Mouse (Mus musculus): ENCODE results near the gene Retreg1.

The Retreg1 gene

DNA sequence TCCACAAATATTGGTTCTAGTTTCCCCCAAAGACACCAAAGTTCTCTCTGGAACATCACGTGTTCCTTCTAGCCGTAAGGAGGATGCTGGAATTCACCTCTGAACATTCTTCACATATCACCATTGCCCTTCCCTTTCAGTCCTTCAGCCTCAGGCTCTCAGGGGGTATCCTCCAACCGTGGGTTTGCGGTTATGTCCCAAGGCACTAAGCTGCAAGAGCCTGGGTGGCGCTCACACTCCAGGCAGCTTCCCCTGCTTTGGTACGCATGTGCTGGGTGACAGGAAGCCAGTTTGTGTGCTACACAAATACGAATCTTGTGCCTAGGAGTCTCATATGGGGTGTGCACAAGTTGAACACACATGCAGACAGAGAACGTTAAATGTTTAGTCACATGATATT lies 104.4 kb downstream of the Retreg1 start:
- 78% methylated on average over 8 of the region's 8 CpGs for WGBS

DNA sequence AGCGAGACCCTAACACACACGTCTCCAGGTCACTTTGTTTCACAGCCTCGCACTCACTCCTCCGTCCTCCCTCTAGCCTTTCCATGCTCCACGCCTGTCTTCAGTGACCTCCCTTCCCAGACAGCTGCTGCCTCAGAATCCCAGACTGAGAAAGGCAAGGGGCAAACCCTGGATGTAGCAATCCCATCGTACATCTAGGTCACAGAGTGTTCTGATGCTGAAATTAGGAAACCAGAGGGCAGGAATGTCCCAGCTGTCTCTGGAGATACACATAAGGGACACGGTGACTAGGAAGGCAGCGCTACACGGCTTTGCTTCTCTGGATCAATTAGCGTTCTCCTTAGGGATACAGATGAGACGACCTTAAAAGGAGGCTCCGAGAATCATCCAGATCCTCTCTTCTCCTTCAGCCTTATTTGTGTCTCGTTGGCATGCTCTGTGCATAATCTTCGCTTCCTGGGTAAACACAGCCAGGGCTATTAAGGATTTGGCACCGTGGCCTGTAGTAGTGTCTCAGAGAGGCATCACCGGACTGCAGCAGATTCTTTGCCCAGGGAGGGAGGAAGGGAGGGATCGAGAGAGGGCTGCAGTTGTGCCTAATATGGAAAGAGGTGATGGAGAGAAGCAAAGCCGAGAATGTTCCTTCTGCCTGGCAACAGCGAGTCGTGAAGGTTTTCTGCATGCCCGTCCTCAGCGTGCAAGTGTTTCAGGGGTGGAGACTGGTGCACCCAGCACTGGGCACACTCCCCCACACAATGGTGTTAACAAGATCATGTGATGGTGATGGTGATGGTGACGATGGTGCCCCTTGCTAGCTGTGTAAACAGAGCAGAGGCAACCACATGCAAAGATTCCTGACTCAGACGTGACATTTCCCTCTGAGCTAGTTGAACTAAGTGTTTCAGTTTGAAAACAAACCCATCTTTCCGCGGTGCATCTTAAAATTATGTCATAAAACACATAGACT lies 105.6 kb downstream of the Retreg1 start:
- whole genome bisulfite sequencing: 47% methylated on average over 26 of the region's 26 CpGs

DNA sequence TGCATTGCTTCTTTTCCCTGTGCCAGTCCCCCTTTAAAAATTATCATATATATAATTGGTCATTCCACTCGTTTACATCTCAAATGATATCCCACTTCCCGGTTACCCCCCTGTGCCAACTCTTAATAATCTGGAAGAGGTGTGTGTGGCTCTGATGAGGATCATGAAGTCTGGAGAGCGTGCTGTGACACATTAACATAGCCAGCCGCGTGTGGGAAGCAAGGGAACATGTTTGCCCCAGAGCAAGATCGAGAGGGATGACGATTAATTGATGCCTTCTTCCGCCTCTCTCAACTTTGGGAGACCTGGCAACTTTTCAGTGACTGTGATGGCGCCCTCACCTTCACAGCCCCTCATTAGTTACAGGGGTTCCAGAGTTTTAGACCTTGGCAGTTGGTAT lies 106.7 kb downstream of the Retreg1 start:
- WGBS: 81% methylated on average over 9 of the region's 9 CpGs

DNA sequence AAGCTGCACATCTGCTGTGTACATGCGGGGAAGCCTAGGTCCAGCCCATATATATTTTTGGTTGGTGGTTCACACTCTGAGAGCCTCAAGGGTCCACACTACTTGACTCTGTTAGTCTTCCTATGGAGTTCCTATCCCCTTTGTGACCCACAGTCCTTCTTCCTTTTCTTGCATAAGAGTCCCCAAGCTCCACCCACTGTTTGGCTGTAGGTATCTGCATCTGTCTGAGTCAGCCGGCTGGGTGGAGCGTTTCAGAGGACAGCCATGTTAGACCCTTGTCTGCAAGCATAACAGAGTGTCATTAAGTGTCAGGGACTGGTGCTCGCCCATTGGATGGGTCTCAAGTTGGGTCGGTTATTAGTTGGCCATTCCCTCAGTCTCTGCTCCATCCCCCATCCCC lies 107.6 kb downstream of the Retreg1 start:
- 87% methylated on average over 5 of the region's 5 CpGs for WGBS

DNA sequence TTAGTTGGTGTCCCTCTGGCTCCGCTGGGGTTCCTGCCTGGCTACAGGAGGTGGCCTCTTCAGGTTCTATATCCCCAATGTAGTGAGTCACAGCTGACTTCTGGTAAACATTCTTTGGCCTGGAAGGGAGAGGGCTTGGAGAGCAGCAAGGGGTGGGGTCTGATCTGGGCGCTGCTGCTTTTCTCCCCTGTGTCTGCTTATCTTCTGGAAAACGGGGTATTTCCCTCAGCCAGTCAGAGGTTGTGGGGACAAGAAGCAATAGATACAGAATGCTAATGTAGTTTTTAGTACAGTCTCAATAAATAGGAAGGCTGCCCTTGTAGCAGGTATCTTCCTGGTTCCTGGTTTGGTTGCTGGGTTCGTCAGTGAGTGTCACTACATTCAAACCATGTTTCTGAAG lies 108.1 kb downstream of the Retreg1 start:
- WGBS: 90% methylated on average over 4 of the region's 4 CpGs

DNA sequence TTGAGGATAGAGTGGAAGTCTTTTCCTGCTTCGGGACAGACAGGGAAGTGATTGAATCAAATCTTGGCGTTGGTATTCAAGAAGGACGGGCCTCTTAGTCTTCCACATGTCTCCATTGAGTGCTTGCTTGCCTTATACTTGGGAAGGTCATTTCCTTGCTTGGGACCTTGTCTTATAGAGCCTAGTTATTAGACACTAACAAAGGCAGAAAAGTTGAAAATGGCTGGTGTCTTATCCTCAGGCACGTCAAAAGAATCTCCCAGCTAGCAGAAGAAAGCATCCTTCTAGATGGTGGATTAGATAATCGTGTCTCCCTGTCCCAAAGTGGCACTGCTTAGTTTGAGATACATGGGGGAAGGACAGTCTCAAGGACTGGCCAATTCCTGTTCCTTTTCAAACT lies 113.0 kb downstream of the Retreg1 start:
- WGBS: 72% methylated on average over 5 of the region's 5 CpGs

DNA sequence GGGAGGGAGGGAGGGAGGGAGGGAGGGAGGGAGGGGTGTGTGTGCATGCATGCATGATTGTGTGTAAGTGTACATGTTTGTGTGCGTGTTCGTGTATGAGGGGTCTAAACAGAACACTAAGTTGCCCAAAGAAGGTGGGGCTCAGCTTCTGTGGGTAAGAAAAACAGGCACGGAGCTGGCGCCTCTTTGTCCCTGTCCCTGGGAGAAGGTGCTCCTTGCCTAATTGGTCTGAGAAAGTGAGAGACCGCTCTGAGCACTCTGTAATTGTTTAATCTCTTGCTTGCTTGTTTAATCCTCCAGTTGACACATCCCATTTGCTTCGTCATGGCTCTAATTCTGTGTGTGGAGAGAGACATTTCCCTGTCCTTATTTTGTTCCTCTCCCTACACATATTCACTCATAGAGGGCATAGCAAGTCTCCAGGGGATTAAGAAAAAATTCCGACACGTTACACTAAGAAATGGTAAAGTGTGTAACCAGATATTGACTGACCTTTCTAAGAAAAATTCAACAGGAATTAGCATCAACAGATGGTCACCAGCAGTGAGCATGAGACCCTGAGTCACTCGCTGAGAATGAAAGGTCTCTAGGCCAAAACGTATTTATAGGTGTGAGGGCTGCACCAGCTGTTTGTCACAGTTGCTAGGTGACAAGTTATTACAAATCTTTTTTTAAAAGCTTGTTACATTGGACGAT lies 113.6 kb downstream of the Retreg1 start:
- WGBS: 63% methylated on average over 11 of the region's 11 CpGs

DNA sequence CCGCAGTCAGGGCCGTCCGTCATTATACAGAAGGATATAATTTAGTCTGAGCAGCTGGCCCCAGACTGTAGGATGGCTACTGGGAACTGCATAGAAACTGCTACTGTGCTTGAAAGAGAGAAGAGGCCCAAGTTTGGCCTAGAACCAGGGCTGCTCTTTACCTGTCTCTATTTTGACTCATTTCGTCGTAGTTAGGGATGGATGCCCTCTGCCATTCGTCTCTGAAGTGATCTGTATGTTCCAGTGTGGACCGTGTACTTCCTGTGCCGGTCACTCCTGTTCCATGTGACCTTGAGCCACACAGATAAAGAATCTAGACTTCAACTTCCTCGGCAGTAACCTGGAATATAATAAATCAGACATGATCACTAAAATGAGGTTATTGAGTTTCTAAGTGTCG lies 114.7 kb downstream of the Retreg1 start:
- 85% methylated on average over 10 of the region's 10 CpGs for WGBS

DNA sequence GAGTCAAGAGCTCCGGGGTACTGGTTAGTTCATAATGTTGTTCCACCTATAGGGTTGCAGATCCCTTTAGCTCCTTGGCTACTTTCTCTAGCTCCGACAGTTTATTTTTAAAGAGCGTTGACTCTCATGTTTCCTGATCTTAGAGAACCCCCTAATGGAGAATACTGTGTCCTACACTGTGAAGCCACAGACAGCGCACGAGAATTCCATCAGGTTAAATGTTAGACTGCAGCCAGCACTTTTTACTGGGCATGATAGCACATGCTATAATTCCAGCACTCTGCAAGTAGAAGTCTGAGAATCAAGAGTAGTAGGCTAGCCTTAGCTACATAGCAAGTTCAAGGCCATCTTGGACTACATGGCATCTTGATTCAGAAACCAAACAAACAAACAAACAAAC lies 116.4 kb downstream of the Retreg1 start:
- 8% methylated on average over 5 of the region's 5 CpGs for WGBS

DNA sequence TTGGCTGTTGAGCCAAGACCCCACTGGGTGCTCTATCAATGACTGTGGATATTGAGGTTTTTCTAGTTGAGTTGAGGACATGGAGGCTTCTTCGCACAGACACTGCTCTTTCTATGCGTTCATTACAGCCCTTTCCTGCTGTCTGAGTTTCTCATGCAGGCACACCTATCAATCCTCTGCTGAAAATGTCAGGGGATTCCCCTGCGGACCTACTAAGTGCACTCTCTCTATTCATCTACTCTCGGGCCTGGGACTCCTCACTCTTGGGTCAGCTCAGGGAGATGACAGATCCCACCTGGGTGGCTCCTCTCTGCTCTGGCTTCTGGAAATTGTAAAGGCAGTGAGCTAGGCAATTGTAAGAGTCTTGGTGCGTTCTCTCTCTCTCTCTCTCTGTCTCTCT lies 117.3 kb downstream of the Retreg1 start:
- 92% methylated on average over 5 of the region's 5 CpGs for WGBS

DNA sequence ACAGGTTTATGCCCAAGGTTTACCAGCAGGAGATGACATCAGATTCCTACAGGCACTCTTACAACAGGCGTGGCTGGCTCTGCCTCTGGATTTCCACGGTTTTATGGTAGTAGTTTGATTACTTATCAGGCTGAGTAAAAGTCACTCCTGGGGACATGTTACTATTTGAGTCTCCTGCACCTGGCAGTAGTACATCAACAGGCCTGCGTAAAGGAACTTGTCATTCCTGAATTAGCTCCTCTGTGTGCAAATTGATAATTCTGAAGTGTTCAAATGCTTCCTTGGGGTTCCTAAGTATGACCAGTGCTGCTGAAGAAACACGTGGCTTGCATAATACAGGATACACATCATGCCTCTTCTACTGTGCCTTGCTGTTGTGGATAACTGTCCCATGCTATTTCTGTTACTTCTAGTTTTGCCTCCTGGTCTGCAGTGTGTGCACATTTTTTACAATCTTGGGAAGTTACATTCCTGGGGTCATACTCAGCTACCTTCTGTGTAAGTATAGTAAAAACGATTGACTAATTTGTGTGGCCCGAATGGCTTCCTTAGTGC lies 123.3 kb downstream of the Retreg1 start:
- WGBS: 74% methylated on average over 6 of the region's 6 CpGs

DNA sequence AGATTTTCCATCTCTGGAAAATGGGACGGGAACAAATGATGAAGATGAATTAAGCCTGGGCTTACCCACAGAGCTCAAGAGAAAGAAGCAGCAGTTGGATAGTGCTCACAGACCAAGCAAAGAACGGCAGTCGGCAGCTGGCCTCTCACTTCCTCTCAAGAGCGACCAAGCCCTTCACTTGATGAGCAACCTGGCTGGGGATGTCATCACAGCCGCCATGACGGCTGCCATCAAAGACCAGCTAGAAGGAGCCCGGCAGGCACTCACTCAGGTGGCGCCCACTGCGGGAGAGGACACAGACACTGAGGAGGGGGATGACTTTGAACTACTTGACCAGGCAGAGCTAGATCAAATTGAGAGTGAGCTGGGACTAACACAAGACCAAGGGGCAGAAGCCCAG lies 128.6 kb downstream of the Retreg1 start:
- WGBS: 95% methylated on average over 9 of the region's 9 CpGs

DNA sequence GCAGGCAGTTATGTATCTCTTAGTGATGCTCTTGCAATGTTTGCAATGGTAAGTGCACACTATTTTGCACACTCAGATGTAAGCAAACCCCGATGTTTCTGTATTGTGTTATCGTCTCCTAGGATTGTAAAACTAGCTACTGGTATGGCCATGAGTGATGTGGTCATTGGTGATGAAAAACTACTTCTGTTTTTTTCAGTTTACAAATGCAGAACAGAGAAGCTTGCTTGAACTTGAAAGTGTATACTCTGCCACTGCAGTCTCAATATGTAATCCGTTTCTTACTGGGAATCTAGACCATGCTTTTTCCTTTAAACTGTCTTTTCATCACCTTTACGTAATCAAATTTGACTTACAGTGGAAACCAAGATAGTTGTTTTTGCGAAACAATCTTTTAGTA lies 129.8 kb downstream of the Retreg1 start:
- 92% methylated on average over 5 of the region's 5 CpGs for WGBS

DNA sequence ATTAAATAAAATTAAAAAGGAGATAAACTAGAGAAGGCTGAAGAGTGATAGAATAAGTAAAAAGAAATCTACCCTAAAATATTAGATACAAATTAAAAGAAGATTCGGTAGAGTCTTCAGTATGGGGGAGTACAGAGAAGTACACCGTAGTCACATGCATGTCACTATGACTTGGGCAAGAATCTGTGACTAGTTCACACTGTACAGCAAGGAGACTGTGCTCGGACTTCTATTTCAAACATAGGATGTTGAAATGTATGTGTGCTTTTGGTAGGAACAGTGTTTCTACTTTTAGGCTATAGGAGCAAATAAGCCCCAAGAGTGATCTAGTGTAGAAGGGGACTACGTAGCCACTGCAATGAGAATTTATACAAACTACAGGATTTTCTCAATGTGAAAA lies 131.4 kb downstream of the Retreg1 start:
- WGBS: 89% methylated on average over 4 of the region's 4 CpGs

DNA sequence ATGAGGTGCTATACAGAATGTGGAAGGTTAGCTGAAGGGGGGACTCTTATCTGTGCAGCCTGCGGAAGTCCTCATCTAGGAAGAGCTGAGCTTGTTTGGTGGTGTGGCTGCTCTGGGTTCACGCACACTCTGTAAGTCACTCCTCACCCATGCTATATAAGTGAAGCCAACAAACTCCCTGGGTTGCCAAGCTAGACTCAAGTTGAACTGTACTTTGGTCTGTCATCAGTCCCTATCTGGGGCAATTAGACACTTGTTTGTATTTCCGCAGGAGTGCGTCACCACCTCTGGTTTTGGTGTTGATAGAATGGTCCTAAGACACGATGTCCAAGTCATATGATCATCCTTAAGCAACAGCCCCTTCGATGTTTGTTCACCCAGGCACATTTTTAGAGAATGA lies 132.8 kb downstream of the Retreg1 start:
- WGBS: 90% methylated on average over 6 of the region's 6 CpGs

DNA sequence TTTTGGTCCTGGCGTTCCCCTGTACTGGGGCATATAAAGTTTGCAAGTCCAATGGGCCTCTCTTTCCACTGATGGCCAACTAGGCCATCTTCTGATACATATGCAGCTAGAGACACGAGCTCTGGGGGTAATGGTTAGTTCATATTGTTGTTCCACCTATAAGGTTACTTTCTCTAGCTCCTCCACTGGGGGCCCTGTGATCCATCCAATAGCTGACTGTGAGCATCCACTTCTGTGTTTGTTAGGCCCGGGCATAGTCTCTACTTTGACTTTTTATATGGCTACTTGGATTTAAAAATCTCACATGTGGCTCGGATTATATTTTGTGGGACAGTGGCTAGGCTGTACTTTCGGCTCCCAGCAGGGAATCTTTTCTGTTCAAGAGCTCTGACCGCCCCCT lies 140.6 kb downstream of the Retreg1 start:
- 16% methylated on average over 6 of the region's 6 CpGs for WGBS

DNA sequence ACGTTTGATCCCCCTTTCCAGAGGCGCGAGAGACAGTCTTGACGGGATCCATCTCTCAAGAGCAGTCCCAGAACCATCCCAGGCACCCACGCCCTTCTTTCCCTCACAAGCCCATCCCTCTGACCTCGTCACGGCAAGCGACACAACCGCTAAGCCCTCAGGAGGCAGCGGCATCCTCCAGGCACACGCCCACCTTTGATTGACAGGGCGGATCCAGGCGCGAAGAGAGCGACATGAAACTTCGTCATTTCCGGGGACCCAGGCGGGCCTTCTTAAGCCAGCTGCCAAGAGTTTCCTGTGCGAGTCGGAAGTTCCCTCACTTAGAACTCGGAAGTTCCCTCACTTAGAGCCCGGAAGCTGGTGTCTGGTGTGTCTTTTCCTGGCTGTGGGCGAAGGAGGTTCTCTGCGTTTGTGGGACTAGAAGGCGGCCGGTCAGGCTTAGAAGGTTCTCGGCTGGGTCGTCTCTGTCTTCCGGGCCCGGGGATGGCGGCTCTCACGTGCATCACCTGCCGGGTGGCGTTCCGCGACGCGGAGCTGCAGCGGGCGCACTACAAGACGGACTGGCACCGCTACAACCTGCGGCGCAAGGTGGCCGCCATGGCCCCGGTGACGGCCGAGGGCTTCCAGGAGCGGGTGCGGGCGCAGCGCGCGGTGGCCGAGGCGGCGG lies 141.2 kb downstream of the Retreg1 start, which contains the start of gene Zfp622:
Gene Zfp622, plus strand, starts transcription at position 300 of the 667 bp plus-strand sequence.
- WGBS: under 1% methylated on average over 57 of the region's 57 CpGs

DNA sequence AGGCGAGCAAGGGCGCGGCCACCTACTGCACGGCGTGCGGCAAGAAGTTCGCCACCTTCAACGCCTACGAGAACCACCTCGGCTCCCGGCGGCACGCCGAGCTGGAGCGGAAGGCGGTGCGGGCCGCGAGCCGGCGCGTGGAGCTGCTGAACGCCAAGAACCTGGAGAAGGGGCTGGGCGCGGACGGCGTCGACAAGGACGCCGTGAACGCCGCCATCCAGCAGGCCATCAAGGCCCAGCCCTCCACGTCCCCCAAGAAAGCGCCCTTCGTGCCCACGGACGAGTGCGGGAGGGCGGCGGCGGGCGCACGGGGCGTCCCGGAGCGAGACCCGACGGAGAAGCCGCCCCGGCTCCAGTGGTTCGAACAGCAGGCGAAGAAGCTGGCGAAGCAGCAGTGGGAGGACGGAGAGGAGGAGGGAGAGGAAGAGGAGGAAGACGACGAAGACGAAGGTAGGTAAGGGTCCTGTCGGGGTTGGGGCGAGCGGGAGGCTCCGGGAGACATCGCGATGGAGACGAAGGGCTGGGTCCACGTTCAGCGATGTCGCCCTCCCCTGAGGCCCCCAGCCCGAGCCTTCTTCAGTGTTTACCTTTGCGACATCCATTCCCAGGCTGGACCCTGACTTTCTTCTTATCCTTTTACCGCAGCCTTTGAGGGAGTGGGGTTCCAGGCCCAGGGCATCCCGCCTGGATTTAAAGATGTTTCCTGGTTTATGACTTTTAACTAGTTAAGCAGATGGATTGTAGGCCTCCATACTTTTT lies 141.9 kb downstream of the Retreg1 start:
- WGBS: under 1% methylated on average over 71 of the region's 71 CpGs

DNA sequence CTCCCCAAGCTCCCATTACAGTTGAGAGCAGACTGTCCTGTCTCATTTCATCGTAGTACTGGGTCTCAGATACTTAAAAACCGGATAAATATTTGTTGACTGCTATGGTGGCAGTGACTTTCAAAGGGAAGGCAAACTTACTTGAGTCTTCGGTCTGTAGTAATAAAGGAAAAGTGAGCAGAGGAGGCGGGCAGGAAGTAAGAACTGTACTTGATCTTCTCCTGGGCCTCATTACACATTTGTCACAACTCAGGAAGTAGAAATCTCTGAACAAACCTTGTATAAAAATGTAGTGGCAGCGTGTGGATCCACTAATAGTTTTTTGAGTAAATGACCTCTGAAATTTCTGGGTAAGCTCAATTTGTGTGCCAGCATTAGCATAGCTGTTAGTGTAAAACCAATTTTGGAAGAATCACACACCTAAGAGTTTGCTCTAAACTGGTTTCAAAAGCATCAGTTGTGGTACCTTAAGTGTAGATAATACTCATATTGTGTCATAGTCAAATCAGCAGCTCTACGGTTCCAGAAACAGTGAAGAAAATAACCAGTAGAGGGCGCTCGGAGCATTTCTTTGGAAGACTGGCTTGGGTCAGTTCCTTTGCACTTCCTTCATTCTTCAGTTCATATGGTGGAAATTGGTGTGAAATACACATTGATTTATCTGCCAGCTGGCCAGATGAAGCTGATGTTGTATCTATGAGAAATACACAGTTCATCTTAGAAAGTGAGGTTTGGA lies 150.2 kb downstream of the Retreg1 start:
- 56% methylated on average over 8 of the region's 8 CpGs for WGBS

DNA sequence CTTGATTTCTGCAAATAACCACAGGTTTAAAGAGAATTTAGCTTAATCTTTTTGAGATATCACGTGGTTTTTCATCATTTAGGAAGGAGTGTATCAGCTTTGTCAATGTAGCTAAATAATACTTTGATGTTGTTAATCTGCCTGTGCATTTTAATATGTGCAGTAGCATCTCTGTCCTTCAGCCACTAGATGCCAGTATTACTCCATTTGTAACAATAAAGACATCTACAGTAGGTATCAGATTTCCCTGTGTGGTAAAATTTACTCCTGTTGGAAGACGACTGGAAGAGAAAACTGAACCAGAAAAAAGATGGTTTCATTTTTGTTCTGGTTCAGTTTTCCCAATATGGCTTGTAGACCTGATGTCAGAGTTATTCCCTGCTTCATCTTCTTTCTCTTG lies 152.5 kb downstream of the Retreg1 start:
- WGBS: 33% methylated on average over 2 of the region's 2 CpGs

DNA sequence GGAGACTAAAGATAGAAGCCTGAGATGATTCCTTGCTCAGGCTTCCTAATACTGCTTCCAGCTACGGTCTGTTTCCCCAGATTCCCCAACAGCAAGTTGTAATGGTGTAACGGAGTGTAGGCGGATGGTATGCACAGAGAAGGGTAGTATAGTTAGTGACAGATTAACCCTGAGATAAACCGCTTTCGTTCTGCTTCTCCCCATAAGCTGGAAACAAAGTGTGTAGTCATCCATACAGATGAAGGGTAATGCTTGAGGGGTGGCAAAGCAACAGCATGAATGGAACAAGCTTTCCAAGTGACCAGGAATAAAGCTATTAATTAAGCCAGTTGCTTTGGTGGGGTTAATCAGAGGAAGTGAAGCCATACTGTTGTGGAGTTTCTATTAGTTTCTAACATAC lies 156.6 kb downstream of the Retreg1 start:
- 35% methylated on average over 5 of the region's 5 CpGs for WGBS
